Mouse (Mus musculus): ENCODE measurements around the gene C2cd4a. TPM values are rescaled to one million over a fixed set of nuclear protein-coding genes. Genes with fewer than 3 reads are reported as not detected.

C2cd4a gene
- polyA plus RNA-seq, 1 experiment from 2014 or later = 0.27 TPM

DNA sequence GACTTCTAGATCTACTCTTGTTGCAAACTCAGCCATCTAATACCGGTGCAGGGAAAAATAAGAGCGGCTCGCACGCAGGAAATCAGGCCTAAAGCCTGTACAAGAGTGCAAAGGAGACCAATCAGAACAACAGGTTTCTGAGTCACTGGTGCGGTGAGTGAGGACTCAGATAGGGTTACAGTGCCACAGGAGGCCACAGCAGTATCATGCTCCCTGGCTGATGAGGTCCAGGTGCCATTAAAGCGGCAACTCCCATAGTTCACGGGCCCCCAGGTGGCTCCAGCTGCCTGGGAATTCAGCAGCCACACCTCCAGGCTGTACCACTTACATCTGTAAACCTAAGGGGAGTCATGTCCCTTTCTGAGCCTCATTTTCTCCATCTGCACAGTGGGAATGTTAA, 45.8 kb downstream of the C2cd4a start:
- Histone ChIP-seq H3K9me3 (peaks cover 6% of the 10 kb centered on the region), H3K4me1 (peaks cover under 1% of the 10 kb centered on the region; the same call in 1 of the 2 replicates), H3K27ac (replicated peaks) (no peak overlapping the region), H3K4me3 (no peak overlapping the region), H3K9ac (no peak overlapping the region), H3K4me2 (no peak overlapping the region), H3K36me3 (no peaks in the 10 kb centered on the region), H3K27me3 (replicated peaks) (no peaks in the 10 kb centered on the region; the same call in 1 of the 2 replicates)
- 75% methylated on average over 7 of the region's 7 CpGs for WGBS
- no peak for ATAC-seq (ENCODE audit: extremely low read depth, insufficient number of reproducible peaks, low FRiP score, low TSS enrichment)

- H3K4me2 ChIP-seq = no peak overlapping the region
- no peak overlapping the region for H3K27ac ChIP-seq (replicated peaks)
- peaks cover 4% of the 10 kb centered on the region for H3K27me3 ChIP-seq (replicated peaks)
- H3K4me3 ChIP-seq = no peak overlapping the region
- H3K9me3 ChIP-seq = peaks cover 6% of the 10 kb centered on the region
- H3K4me1 ChIP-seq = no peaks in the 10 kb centered on the region
- H3K36me3 ChIP-seq = no peaks in the 10 kb centered on the region
- no peak overlapping the region for H3K9ac ChIP-seq
- ATAC-seq (ENCODE audit: extremely low read depth, insufficient number of reproducible peaks, low FRiP score, low TSS enrichment) = no peak
Measured at GRCm38 (mm10) chr9:67783925-67784324, 48.2 kb downstream of the C2cd4a start.

- no peak overlapping the region for H3K27ac ChIP-seq (replicated peaks)
- no peaks in the 10 kb centered on the region for H3K36me3 ChIP-seq
- ATAC-seq (ENCODE audit: extremely low read depth, insufficient number of reproducible peaks, low FRiP score, low TSS enrichment) = no peak
- no peak overlapping the region for H3K9ac ChIP-seq
- WGBS = 91% methylated on average over 3 of the region's 3 CpGs
- no peak overlapping the region for H3K4me3 ChIP-seq
- H3K4me1 ChIP-seq = peaks cover 4% of the 10 kb centered on the region
- H3K27me3 ChIP-seq (replicated peaks) = peaks cover 4% of the 10 kb centered on the region
- H3K9me3 ChIP-seq = peaks cover 6% of the 10 kb centered on the region
- no peak overlapping the region for H3K4me2 ChIP-seq
Measured at GRCm38 (mm10) chr9:67783464-67783863, 48.7 kb downstream of the C2cd4a start.

DNA sequence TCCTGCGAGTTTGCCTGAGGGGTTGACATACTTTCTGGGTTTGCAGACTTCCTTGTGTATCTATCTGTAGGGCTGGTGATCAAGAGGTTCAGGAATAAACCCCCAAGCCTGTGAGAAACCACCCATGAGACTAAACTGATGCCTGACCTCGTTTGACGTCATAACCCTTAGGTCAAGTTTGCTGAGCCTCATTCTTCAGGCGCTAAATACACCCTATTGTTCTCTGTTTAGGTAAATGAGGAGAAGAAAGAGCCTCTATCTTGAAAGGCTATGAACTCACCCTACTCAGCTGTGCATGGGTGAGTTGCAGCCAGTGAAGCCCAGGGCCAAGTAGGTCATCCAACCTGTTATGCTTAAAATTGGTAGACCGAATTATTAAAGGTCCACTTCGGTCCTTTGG, 49.3 kb downstream of the C2cd4a start:
- ATAC-seq (ENCODE audit: extremely low read depth, insufficient number of reproducible peaks, low FRiP score, low TSS enrichment) = no peak
- H3K27me3 ChIP-seq (replicated peaks) = peaks cover 4% of the 10 kb centered on the region

More for the DNA sequence above, 49.3 kb downstream of the C2cd4a start:
- Histone ChIP-seq H3K27ac (replicated peaks) (no peak overlapping the region), H3K4me2 (no peak overlapping the region), H3K9ac (no peak overlapping the region), H3K4me1 (peaks cover 6% of the 10 kb centered on the region), H3K4me3 (no peak overlapping the region), H3K36me3 (no peaks in the 10 kb centered on the region), H3K9me3 (peaks cover 6% of the 10 kb centered on the region)
- WGBS = 65% methylated on average over 6 of the region's 6 CpGs

Other genes with a start within 250 kb of the C2cd4a start
- 0.71 and 1.1 TPM in 2 replicates for gene C2cd4b, start 72.9 kb downstream of the C2cd4a start, polyA plus RNA-seq (2015; fragmentation: Nextera tagmentation; extraction: Ambion mirVana)
- gene Vps13c, start 8.1 kb upstream of the C2cd4a start, polyA plus RNA-seq (2015; fragmentation: Nextera tagmentation; extraction: Ambion mirVana) = 4.0 and 4.7 TPM in 2 replicates

All from heart, embryonic 13.5 days (tissue).